ENCODE assay signal across 16 mouse cellular contexts in the genomic region with DNA sequence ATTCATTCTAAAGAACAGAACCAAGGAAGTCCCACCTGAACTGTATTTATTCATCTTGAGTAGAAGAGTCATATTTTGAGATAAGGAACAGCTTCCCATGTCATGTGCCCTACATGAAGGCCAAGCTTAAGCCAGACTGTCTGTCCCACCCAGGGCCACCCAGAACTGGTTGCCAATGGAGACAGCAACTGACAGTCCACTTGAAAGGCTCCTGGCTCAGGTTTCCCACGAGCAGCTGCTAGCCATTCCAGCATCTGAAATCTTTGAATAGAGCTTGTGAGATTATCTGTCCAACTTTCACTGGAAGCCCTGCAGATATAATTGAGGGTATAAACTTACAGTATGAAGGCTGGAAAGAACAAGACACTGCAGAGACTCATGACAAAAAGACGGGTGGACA.
DNase-seq lines count a peak whose midpoint lies in the region; ATAC-seq lines count a peak whose summit lies in the region.
"Had no signal": no experiment of that assay in that cellular context is flagged by ENCODE, and none has a peak within 500 bp of the region (broad histone marks: within the 10 kb centered on the region; RNA-seq: fewer than 3 reads in every experiment).

No protein-coding gene starts in this region.

- ATAC-seq in kidney, embryonic 15.5 days (replicated peaks; ENCODE audit: low FRiP score), result 0 out of 2 replicates have a peak, but pooled peaks have one; percentile 73
- 0 out of 2 replicates have a peak, but pooled peaks have one; percentile 56 for ATAC-seq in embryonic facial prominence, embryonic 11.5 days (replicated peaks; ENCODE audit: insufficient number of reproducible peaks, low FRiP score, low TSS enrichment, low read depth)
- peak; percentile 51; the same call in 1 of the 2 replicates for ATAC-seq in midbrain, embryonic 16.5 days

- H3K4me3 ChIP-seq in kidney, embryonic 15.5 days (replicated peaks), result no peak overlapping the region
- H3K4me3 ChIP-seq in embryonic facial prominence, embryonic 11.5 days (ENCODE audit: low read depth, low read length), result no peak overlapping the region
- H3K4me3 ChIP-seq in midbrain, embryonic 16.5 days (ENCODE audit: low read depth, low read length), result no peak overlapping the region
- H3K4me3 ChIP-seq: erythroblast, embryonic 14.5 days; heart, embryonic 10.5 days; limb, embryonic 12.5 days; lung, embryonic 15.5 days; neural tube, embryonic 13.5 days had no signal

- H3K4me2 ChIP-seq in kidney, embryonic 15.5 days, result no peak overlapping the region
- H3K4me2 ChIP-seq in embryonic facial prominence, embryonic 11.5 days (ENCODE audit: low read depth, low read length), result no peak overlapping the region
- H3K4me2 ChIP-seq in midbrain, embryonic 16.5 days (ENCODE audit: low read length), result no peak overlapping the region
- H3K4me2 ChIP-seq: limb, embryonic 12.5 days; lung, embryonic 15.5 days; neural tube, embryonic 13.5 days had no signal

- H3K27ac ChIP-seq in kidney, embryonic 15.5 days, result no peak overlapping the region
- H3K27ac ChIP-seq in embryonic facial prominence, embryonic 11.5 days (replicated peaks; ENCODE audit: low read depth, low read length), result no peak overlapping the region
- H3K27ac ChIP-seq in midbrain, embryonic 16.5 days (ENCODE audit: low read length), result no peak overlapping the region
- H3K27ac ChIP-seq: heart, embryonic 10.5 days; limb, embryonic 12.5 days; lung, embryonic 15.5 days; neural tube, embryonic 13.5 days had no signal

- H3K9me3 ChIP-seq in kidney, embryonic 15.5 days (replicated peaks), result no peaks in the 10 kb centered on the region
- no peaks in the 10 kb centered on the region for H3K9me3 ChIP-seq in embryonic facial prominence, embryonic 11.5 days (replicated peaks; ENCODE audit: control insufficient read depth, low read length)
- no peaks in the 10 kb centered on the region for H3K9me3 ChIP-seq in midbrain, embryonic 16.5 days (replicated peaks; ENCODE audit: control insufficient read depth, low read length, poor library complexity, severe bottlenecking)
- H3K9me3 ChIP-seq: heart, embryonic 10.5 days; limb, embryonic 12.5 days; lung, embryonic 15.5 days; neural tube, embryonic 13.5 days had no signal

- peak; percentile 4 for DNase-seq in adrenal gland, postnatal 25 days
- no peak for DNase-seq in adrenal gland, postnatal 4 days (ENCODE audit: low spot score in 2 of 2)
- DNase-seq in kidney, postnatal 36 days, result no peak
- peak; percentile 55 for DNase-seq in embryonic facial prominence, embryonic 11.5 days (ENCODE audit: low spot score)
- DNase-seq in heart, postnatal 14 days, result no peak
- DNase-seq in layer of hippocampus, postnatal 14 days (ENCODE audit: low spot score in 2 of 2), result no peak
- DNase-seq: cerebellum, adult 9-10 months; kidney, adult 2 months; layer of hippocampus, adult 9-11 months had no signal

- H3K9ac ChIP-seq in kidney, embryonic 15.5 days, result no peak overlapping the region
- no peak overlapping the region for H3K9ac ChIP-seq in embryonic facial prominence, embryonic 11.5 days (replicated peaks; ENCODE audit: low read length)
- H3K9ac ChIP-seq in midbrain, embryonic 16.5 days (ENCODE audit: low read depth, low read length), result no peak overlapping the region
- H3K9ac ChIP-seq: limb, embryonic 12.5 days; lung, embryonic 15.5 days; neural tube, embryonic 13.5 days had no signal

- no peaks in the 10 kb centered on the region for H3K27me3 ChIP-seq in kidney, embryonic 15.5 days
- no peaks in the 10 kb centered on the region for H3K27me3 ChIP-seq in embryonic facial prominence, embryonic 11.5 days (ENCODE audit: control insufficient read depth, insufficient read depth, low read length)
- no peaks in the 10 kb centered on the region for H3K27me3 ChIP-seq in midbrain, embryonic 16.5 days (ENCODE audit: control insufficient read depth, insufficient read depth, low read depth, low read length)
- H3K27me3 ChIP-seq: limb, embryonic 12.5 days; lung, embryonic 15.5 days; neural tube, embryonic 13.5 days had no signal

- intact Hi-C loops in heart, postnatal 14 days (cut with DNase I), result no loop called here

- H3K4me1 ChIP-seq in kidney, embryonic 15.5 days, result 0 out of 2 replicates have a peak, but pooled peaks cover 3% of the 10 kb centered on the region
- no peaks in the 10 kb centered on the region for H3K4me1 ChIP-seq in embryonic facial prominence, embryonic 11.5 days (ENCODE audit: control insufficient read depth, insufficient read depth, low read length)
- no peaks in the 10 kb centered on the region for H3K4me1 ChIP-seq in midbrain, embryonic 16.5 days (ENCODE audit: control insufficient read depth, insufficient read depth, low read length)
- H3K4me1 ChIP-seq: heart, embryonic 10.5 days; limb, embryonic 12.5 days; neural tube, embryonic 13.5 days had no signal

- WGBS in kidney, embryonic 15.5 days, result 30% methylated on average over 2 of the region's 2 CpGs
- 38% methylated on average over 2 of the region's 2 CpGs for WGBS in embryonic facial prominence, embryonic 11.5 days
- WGBS in midbrain, embryonic 16.5 days, result 15% methylated on average over 2 of the region's 2 CpGs

- H3K36me3 ChIP-seq in kidney, embryonic 15.5 days, result no peaks in the 10 kb centered on the region
- H3K36me3 ChIP-seq in embryonic facial prominence, embryonic 11.5 days (replicated peaks; ENCODE audit: control insufficient read depth, insufficient read depth, low read depth, low read length), result no peaks in the 10 kb centered on the region
- no peaks in the 10 kb centered on the region for H3K36me3 ChIP-seq in midbrain, embryonic 16.5 days (ENCODE audit: control insufficient read depth, insufficient read depth, low read length)
- H3K36me3 ChIP-seq: heart, embryonic 10.5 days; limb, embryonic 12.5 days; lung, embryonic 15.5 days; neural tube, embryonic 13.5 days had no signal

Comparison
In these comparisons a context has a peak if more than half of its experiments do, and no peak if none do; other contexts are left out.
1. DNase-seq: peak in adrenal gland, postnatal 25 days (single experiment) and embryonic facial prominence, embryonic 11.5 days (single experiment); none in adrenal gland, postnatal 4 days (0 of 2), kidney, postnatal 36 days (0 of 2), heart, postnatal 14 days (0 of 2) and layer of hippocampus, postnatal 14 days (0 of 2).
2. Peak in every context shown above with its lines, with median percentiles within 50 percentile points of each other: ATAC-seq.